Mouse (Mus musculus) stomach, postnatal 0 days (tissue): ENCODE data around the gene Atxn1.

Experiments used
- CTCF ChIP-seq: IDR thresholded peaks from 2 replicates; pipeline ENCODE4 v1.5.1; 2016; ENCODE audit warnings: antibody characterized with exemption, low read depth, mild to moderate bottlenecking, moderate library complexity
- EP300 ChIP-seq: optimal IDR thresholded peaks from 2 replicates; pipeline ENCODE3; 2016; ENCODE audit warnings: antibody characterized with exemption

DNA sequence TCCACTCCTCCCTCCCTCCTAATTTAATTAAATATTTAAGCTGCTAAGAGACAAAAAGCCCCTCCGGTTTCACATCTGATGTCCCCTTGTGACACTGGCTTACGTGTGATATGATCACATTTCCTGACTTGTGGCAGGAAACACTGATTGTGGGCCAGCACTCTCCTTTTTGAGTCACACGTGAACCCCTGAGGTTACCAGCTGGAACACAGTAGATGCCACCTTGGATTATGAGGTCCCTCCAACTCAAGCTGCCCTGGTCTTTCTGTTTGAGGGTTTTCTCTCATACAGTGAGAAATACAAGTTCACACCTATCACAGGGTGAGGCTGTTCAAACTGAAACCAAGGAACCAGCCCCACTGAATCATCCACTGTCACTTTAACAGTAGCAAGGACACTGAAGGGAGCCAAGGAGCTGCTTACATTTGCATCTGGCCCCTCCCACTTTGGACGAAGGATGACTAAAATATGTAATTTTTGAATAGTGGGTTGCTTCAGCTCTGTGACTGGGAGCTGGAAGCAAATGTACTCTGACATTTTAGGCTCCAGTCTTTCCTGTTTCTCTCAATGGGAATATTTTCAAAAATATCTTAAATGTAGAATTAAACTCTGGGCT lies 315.5 kb downstream of the Atxn1 start:
- TF ChIP-seq EP300 (no peak), CTCF (no peak)
